Mouse (Mus musculus): ENCODE measurements around the gene Mtmr11.

- TF ChIP-seq POLR2A (IDR thresholded peaks at IDR 0.05; ENCODE audit: control insufficient read depth, low read depth, low read length): no peak
- TF ChIP-seq CTCF (IDR thresholded peaks at IDR 0.05; ENCODE audit: control insufficient read depth, insufficient read depth, insufficient replicate concordance, low read depth, low read length): no peak
Measured at GRCm38 (mm10) chr3:96179531-96179930, 17.7 kb downstream of the Mtmr11 start.

All from testis, adult 2 months (tissue).